Mouse (Mus musculus) hindbrain, embryonic 14.5 days (tissue): ENCODE measurements around the gene 4930402K13Rik. TPM values are rescaled to one million over a fixed set of nuclear protein-coding genes. Genes with fewer than 3 reads are reported as not detected.

ENCODE experiments used
- ATAC-seq: fragments of 200-750 bp; cut with Nextera tagmentation; 2 replicates; pipeline ENCODE4 v1.8.0; 2017; ENCODE audit warnings: moderate number of reproducible peaks, mild to moderate bottlenecking, moderate TSS enrichment, moderate library complexity; ENCODE audit not compliant: low FRiP score
- DNase-seq: peaks from one replicate; pipeline ENCODE4 v3.0.0-alpha.2; 2015; ENCODE audit warnings: low spot score
- H3K27ac ChIP-seq: fragments of 300-500 bp; sonication (generic); 2 replicates; pipeline ENCODE4 v1.5.1; 2014; ENCODE audit warnings: mild to moderate bottlenecking, moderate library complexity
- H3K27me3 ChIP-seq: fragments of 300-500 bp; sonication (generic); 2 replicates; pipeline ENCODE4 v1.6.1; 2014; ENCODE audit warnings: mild to moderate bottlenecking, low read length, mixed read lengths; ENCODE audit not compliant: control insufficient read depth, insufficient read depth
- H3K36me3 ChIP-seq: fragments of 300-500 bp; sonication (generic); replicated peaks from 2 replicates; pipeline ENCODE4 v1.6.1; 2014; ENCODE audit not compliant: control insufficient read depth, insufficient read depth
- H3K4me1 ChIP-seq: fragments of 300-500 bp; sonication (generic); replicated peaks from 2 replicates; pipeline ENCODE4 v1.6.1; 2014; ENCODE audit warnings: antibody characterized with exemption, low read length, mixed read lengths; ENCODE audit not compliant: control insufficient read depth, insufficient read depth
- H3K4me2 ChIP-seq: fragments of 300-500 bp; sonication (generic); replicated peaks from 2 replicates; pipeline ENCODE4 v1.6.1; 2014; ENCODE audit warnings: mild to moderate bottlenecking, moderate library complexity
- H3K4me3 ChIP-seq: fragments of 300-500 bp; sonication (generic); replicated peaks from 2 replicates; pipeline ENCODE4 v1.5.1; 2014; ENCODE audit warnings: mild to moderate bottlenecking, low read length
- H3K9ac ChIP-seq: fragments of 300-500 bp; sonication (generic); 2 replicates; pipeline ENCODE4 v1.6.1; 2014
- H3K9me3 ChIP-seq: fragments of 300-500 bp; sonication (generic); 2 replicates; pipeline ENCODE4 v1.6.1; 2016; ENCODE audit warnings: low read length; ENCODE audit not compliant: control insufficient read depth
- whole genome bisulfite sequencing: fragments of 180-500 bp; shearing (Covaris S2); extraction: QIAGEN DNeasy Blood & Tissue Kit; methylation state at CpG from one replicate; pipeline ENCODE4 v1.1.7; 2014; 5-methylcytosine and 5-hydroxymethylcytosine counted together
- polyA plus RNA-seq: library from polyadenylated mRNA; unstranded; fragments of >200 nt; fragmentation: Nextera tagmentation; extraction: Ambion mirVana; gene quantifications from 2 replicates; pipeline ENCODE4 v1.2.1, GENCODE M21; 2014

Gene 4930402K13Rik
- polyA plus RNA-seq, 1 experiment from 2014 or later, result not detected

DNA sequence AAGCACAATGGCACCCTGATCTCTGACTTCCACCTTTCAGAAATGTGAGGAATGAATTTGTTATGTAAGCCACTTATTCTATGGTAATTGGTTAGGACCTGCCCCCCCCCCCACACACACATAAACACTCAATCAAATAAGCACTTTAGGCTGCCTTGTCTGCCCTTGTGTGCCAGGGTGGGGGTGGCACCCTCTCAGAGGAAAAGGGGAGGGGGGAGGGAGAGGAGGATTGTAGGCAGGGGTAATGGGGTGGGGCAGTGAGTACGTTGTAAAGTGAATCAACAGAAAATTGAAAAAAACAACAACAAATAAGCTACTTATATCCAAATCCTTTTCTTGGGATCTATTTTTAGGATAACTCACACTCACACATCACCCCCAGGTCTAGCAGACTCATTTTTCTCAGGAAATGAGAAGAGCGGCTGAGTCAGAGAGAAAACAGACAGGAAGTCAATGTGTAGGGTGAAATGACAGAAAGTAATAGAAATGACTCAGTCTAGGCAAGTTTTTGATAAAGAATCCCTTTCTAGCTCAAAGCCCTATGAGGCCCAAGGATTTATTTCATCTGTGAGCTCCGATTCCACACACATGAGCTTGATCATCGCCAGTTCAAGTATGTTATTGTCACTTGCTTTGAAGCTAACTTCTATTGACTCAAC lies 35.1 kb downstream of the 4930402K13Rik start:
- Histone ChIP-seq H3K27ac (no peak overlapping the region), H3K27me3 (no peaks in the 10 kb centered on the region), H3K36me3 (no peaks in the 10 kb centered on the region), H3K4me3 (no peak overlapping the region), H3K9ac (no peak overlapping the region), H3K4me1 (no peaks in the 10 kb centered on the region), H3K9me3 (no peaks in the 10 kb centered on the region), H3K4me2 (no peak overlapping the region)
- 85% methylated on average over 4 of the region's 4 CpGs for WGBS
- no peak for DNase-seq
- no peak for ATAC-seq

DNA sequence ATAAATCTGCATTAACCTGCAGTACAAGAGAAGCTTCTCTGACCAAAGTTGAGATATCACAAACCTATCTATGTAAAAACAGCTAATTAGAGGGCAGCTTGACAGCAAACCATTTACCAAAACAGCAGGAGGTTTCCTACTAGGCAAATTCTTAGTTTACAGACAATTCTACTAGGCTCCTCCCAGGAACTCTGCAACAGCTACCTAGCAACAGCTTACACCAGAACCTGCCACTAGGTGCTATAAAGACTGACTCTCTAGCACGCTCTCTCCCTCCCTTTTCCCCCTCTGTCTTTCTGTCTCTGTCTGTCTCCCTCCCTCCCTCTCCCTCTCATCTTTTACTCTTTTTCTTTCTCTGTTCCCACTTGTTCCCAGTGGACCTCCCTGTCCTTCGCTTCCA lies 38.3 kb downstream of the 4930402K13Rik start:
- Histone ChIP-seq H3K36me3 (no peaks in the 10 kb centered on the region), H3K9me3 (no peaks in the 10 kb centered on the region), H3K9ac (no peak overlapping the region), H3K4me2 (no peak overlapping the region), H3K27ac (no peak overlapping the region), H3K4me1 (no peaks in the 10 kb centered on the region), H3K27me3 (no peaks in the 10 kb centered on the region), H3K4me3 (no peak overlapping the region)
- DNase-seq (no peak), ATAC-seq (no peak)
- 25% methylated on average over 2 of the region's 2 CpGs for WGBS

Other genes starting within 250 kb of the 4930402K13Rik start
- not detected in 2 replicates for gene Gm5751, start 230.3 kb upstream of the 4930402K13Rik start, polyA plus RNA-seq
- 39.1 and 40.7 TPM in 2 replicates for gene B630019K06Rik, start 212.2 kb upstream of the 4930402K13Rik start, polyA plus RNA-seq
- not detected in 2 replicates for gene Fthl17b, start 141.6 kb upstream of the 4930402K13Rik start, polyA plus RNA-seq
- gene Fthl17c, start 128.0 kb upstream of the 4930402K13Rik start, polyA plus RNA-seq, result not detected in 2 replicates
- not detected in 2 replicates for gene Fthl17d, start 117.8 kb upstream of the 4930402K13Rik start, polyA plus RNA-seq
- not detected in 2 replicates for gene Fthl17e, start 71.1 kb upstream of the 4930402K13Rik start, polyA plus RNA-seq
- gene Fthl17f, start 41.5 kb upstream of the 4930402K13Rik start, polyA plus RNA-seq, result not detected in 2 replicates
- 4.0 and 4.1 TPM in 2 replicates for gene Lancl3, start 95.3 kb downstream of the 4930402K13Rik start, polyA plus RNA-seq
- not detected in 2 replicates for gene Gm14862, start 152.3 kb downstream of the 4930402K13Rik start, polyA plus RNA-seq
- gene Xk, start 168.2 kb downstream of the 4930402K13Rik start, polyA plus RNA-seq, result 7.0 and 7.2 TPM in 2 replicates
- gene H2al1m, start 179.2 kb downstream of the 4930402K13Rik start, polyA plus RNA-seq, result not detected in 2 replicates
- gene H2al1k, start 246.1 kb downstream of the 4930402K13Rik start, polyA plus RNA-seq, result not detected in 2 replicates